Mouse (Mus musculus) limb, embryonic 14.5 days (tissue): ENCODE measurements around the gene Zscan26. TPM values are rescaled to one million over a fixed set of nuclear protein-coding genes. Genes with fewer than 3 reads are reported as not detected.
"Not testable (repeated sequence)": the region's sequence is repeated elsewhere in the genome, so short reads cannot be mapped to it uniquely, and the experiment has no call there.

ENCODE experiments used
- ATAC-seq: fragments of 200-750 bp; cut with Nextera tagmentation; 2 replicates; pipeline ENCODE4 v1.8.0; 2017; ENCODE audit warnings: low read depth, moderate number of reproducible peaks, moderate TSS enrichment; ENCODE audit not compliant: low FRiP score
- DNase-seq: peaks from one replicate; pipeline ENCODE4 v3.0.0-alpha.2; 2015; ENCODE audit warnings: low spot score
- H3K27ac ChIP-seq: fragments of 300-500 bp; sonication (generic); replicated peaks from 2 replicates; pipeline ENCODE4 v1.5.1; 2014; ENCODE audit warnings: low read depth, mild to moderate bottlenecking, low read length, moderate library complexity, mixed read lengths
- H3K27me3 ChIP-seq: fragments of 300-500 bp; sonication (generic); 2 replicates; pipeline ENCODE4 v1.6.1; 2014; ENCODE audit warnings: low read length, mixed read lengths; ENCODE audit not compliant: control insufficient read depth, insufficient read depth
- H3K36me3 ChIP-seq: fragments of 300-500 bp; sonication (generic); 2 replicates; pipeline ENCODE4 v1.6.1; 2014; ENCODE audit warnings: mild to moderate bottlenecking, low read length, moderate library complexity, mixed read lengths; ENCODE audit not compliant: control insufficient read depth, insufficient read depth
- H3K4me1 ChIP-seq: fragments of 300-500 bp; sonication (generic); 2 replicates; pipeline ENCODE4 v1.6.1; 2014; ENCODE audit warnings: antibody characterized with exemption, low read length, mixed read lengths; ENCODE audit not compliant: control insufficient read depth, insufficient read depth
- H3K4me2 ChIP-seq: fragments of 300-500 bp; sonication (generic); replicated peaks from 2 replicates; pipeline ENCODE4 v1.6.1; 2014; ENCODE audit warnings: low read depth, mild to moderate bottlenecking, low read length, moderate library complexity; ENCODE audit not compliant: severe bottlenecking
- H3K4me3 ChIP-seq: fragments of 300-500 bp; sonication (generic); replicated peaks from 2 replicates; pipeline ENCODE4 v1.5.1; 2014; ENCODE audit warnings: low read length
- H3K9ac ChIP-seq: fragments of 300-500 bp; sonication (generic); 2 replicates; pipeline ENCODE4 v1.6.1; 2014; ENCODE audit warnings: mild to moderate bottlenecking, low read depth, low read length, moderate library complexity; ENCODE audit not compliant: severe bottlenecking
- H3K9me3 ChIP-seq: fragments of 300-500 bp; sonication (generic); 2 replicates; pipeline ENCODE4 v1.6.1; 2016; ENCODE audit warnings: low read length; ENCODE audit not compliant: control insufficient read depth
- POLR2A ChIP-seq: fragments of 200-500 bp; IDR thresholded peaks from 2 replicates; pipeline ENCODE4 v1.8.0; 2012; ENCODE audit warnings: inconsistent platforms, mild to moderate bottlenecking, moderate library complexity, borderline replicate concordance; ENCODE audit not compliant: insufficient read depth, insufficient read length; ENCODE audit errors: extremely low read depth
- WGBS: fragments of 180-500 bp; shearing (Covaris S2); extraction: QIAGEN DNeasy Blood & Tissue Kit; methylation state at CpG from one replicate; pipeline ENCODE4 v1.1.7; 2014; 5-methylcytosine and 5-hydroxymethylcytosine counted together
- polyA plus RNA-seq, 2 experiments: library from polyadenylated mRNA; depleted of rRNA in 1 of 2; stranded (reverse) in 1 of 2; unstranded in 1 of 2; fragments of >200 nt; fragmentation: Nextera tagmentation in 1 of 2; extraction: Ambion mirVana in 1 of 2; gene quantifications; 2 replicates each; pipeline versions ENCODE4 v1.2.1 to v1.2.3; 2012 to 2014

The Zscan26 gene
- polyA plus RNA-seq, 2 experiments: 17.7 to 52.4 TPM

DNA sequence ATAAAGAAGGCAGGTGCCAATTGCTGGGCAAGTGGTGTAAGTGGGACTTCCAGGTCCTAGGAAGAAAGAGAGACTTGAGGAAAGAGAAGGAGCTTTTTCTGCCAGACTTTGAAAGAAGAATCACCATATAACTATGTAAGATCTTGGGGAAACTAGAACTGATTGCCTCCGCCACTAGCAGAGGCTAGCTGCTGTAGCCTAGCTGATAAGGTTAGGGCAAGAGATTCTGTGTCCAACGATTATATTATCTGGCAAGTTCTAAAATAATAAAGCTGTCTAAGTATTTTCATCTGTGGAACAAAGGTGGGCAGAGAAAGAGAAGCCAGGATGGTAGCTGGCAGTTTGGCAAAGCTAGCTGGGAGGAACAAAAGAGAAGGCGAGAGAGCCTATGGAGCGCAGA lies 18.9 kb upstream of the Zscan26 start:
- H3K36me3 ChIP-seq: no peaks in the 10 kb centered on the region
- H3K27ac ChIP-seq: no peak overlapping the region
- 0 out of 2 replicates have a peak, but pooled peaks cover under 1% of the 10 kb centered on the region for H3K27me3 ChIP-seq
- WGBS: 33% methylated on average over 4 of the region's 4 CpGs
- peaks cover under 1% of the 10 kb centered on the region; the same call in 1 of the 2 replicates for H3K9me3 ChIP-seq
- ATAC-seq (no peak), DNase-seq (no peak)
- no peaks in the 10 kb centered on the region for H3K4me1 ChIP-seq
- H3K4me2 ChIP-seq: no peak overlapping the region
- H3K4me3 ChIP-seq: no peak overlapping the region
- H3K9ac ChIP-seq: no peak overlapping the region
- TF ChIP-seq POLR2A: no peak

DNA sequence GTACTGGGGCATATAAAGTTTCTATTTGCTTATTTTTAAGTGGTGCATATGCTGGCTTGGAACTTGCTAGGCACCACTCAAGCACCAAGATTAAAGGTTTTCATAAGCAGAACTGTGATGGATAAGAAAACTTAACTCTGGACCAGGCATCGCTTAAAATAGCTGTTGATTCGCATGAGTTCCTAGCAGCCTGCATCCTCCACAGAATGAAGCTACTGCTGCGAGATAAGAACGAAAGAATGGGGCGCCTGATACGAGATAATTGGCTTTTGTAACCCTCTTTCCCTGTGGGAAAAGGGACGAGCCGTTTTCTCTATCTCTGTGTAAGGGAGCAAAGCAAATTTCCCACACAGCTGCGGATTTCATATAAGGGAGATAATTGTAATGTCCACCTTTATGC lies 15.6 kb upstream of the Zscan26 start:
- no peaks in the 10 kb centered on the region for H3K4me1 ChIP-seq
- peak overlapping the region; percentile 94 for H3K4me2 ChIP-seq
- 0 out of 2 replicates have a peak, but pooled peaks cover 5% of the 10 kb centered on the region for H3K27me3 ChIP-seq
- H3K27ac ChIP-seq: no peak overlapping the region
- DNase-seq (no peak), ATAC-seq (no peak)
- no peak overlapping the region for H3K9ac ChIP-seq
- peaks cover 5% of the 10 kb centered on the region; the same call in 1 of the 2 replicates for H3K9me3 ChIP-seq
- TF ChIP-seq POLR2A: no peak
- H3K36me3 ChIP-seq: no peaks in the 10 kb centered on the region
- peak overlapping the region; percentile 60; the same call in 1 of the 2 replicates for H3K4me3 ChIP-seq
- 43% methylated on average over 9 of the region's 9 CpGs for WGBS

DNA sequence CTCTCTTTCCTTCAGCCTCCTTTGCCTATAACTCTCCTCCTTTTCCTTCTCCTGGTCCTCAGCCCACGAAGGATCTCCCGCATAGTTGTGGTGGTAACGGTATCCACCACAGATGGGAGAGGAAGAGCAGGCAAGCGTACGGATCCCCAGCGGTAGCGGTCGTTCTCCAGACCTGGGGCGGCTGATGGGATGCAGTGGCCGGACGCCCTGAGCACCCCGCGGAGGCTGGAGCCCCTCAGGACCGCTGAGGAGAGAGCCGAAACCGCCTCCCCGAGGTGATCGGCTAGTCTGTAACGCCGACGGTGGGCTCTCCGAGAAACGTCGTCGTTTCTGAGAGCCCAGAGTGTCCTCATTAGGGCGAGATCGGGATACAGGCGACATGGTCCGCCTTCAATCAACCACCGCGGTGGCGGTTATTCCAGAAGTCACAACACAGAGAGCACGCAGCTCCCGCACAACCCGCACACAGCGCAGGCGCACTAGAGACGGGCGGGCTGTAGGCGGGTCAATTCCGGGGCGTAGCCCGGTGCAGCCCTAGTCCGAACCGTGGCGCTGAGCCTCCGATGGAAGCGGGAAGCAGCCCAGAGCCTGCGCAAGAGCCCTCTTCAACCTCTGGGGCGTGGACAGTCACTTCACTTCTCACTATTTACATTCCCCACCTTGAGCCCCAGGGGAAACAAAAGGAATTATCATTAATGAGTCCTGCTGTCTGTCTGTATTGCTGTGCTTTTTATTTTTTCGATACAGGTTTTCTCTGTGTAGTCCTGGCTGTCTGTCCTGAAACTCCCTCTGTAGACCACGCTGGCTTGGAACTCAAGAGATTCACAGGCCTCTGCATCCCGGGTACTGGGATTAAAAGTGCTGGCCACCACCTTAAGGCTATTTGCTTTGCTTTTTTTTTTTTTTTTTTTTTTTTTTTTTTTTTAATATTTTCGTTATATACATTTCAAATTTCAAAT lies 14.8 kb upstream of the Zscan26 start, which contains the start of gene Nkapl:
Nkapl (minus strand) TSS at position 449 of the 959 bp plus-strand sequence.
- DNase-seq: peak; percentile 81
- peak within 1 kb of the TSS; percentile 94 for H3K4me2 ChIP-seq

DNA sequence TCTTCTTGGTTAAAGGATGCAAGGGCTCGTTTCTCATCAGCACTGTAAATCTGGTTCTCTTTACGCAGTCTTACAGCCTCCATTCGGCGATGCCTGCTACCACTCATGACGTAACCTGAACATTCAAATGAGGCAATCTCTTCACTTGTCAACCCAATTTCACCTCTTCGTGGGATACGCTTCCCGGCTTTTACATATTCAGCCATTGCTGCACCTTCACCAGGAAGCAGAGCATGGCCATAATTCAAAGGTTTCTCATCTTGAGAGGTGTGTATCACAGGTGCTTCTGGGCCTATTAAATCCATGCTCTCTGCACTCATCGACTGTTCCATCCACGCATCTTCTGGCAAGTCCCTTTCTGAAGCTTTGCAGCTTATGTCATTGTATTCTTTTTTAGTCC lies 13.8 kb upstream of the Zscan26 start:
- Histone ChIP-seq H3K4me2 (no peak overlapping the region), H3K9me3 (peaks cover 5% of the 10 kb centered on the region; the same call in 1 of the 2 replicates), H3K4me3 (no peak overlapping the region), H3K9ac (no peak overlapping the region), H3K27me3 (0 out of 2 replicates have a peak, but pooled peaks cover 5% of the 10 kb centered on the region), H3K27ac (no peak overlapping the region), H3K4me1 (no peaks in the 10 kb centered on the region), H3K36me3 (no peaks in the 10 kb centered on the region)
- DNase-seq (no peak), ATAC-seq (no peak)
- no peak for TF ChIP-seq POLR2A
- WGBS: 84% methylated on average over 10 of the region's 10 CpGs

More for the DNA sequence above, 14.8 kb upstream of the Zscan26 start, which contains the start of gene Nkapl:
- H3K27ac ChIP-seq: no peak within 1 kb of the TSS; the same call in 1 of the 2 replicates
- WGBS: 2% methylated on average over 43 of the region's 54 CpGs
- peak; percentile 98 for ATAC-seq
- no peaks in the 10 kb centered on the region for H3K36me3 ChIP-seq
- H3K4me3 ChIP-seq: peak within 1 kb of the TSS; percentile 60
- H3K9me3 ChIP-seq: peaks cover 5% of the 10 kb centered on the region; the same call in 1 of the 2 replicates
- H3K4me1 ChIP-seq: no peaks in the 10 kb centered on the region
- peak within 1 kb of the TSS; percentile 73 for H3K9ac ChIP-seq
- H3K27me3 ChIP-seq: 0 out of 2 replicates have a peak, but pooled peaks cover 5% of the 10 kb centered on the region
- TF ChIP-seq POLR2A: 0 out of 2 replicates have a peak, but pooled peaks have one; percentile 51

DNA sequence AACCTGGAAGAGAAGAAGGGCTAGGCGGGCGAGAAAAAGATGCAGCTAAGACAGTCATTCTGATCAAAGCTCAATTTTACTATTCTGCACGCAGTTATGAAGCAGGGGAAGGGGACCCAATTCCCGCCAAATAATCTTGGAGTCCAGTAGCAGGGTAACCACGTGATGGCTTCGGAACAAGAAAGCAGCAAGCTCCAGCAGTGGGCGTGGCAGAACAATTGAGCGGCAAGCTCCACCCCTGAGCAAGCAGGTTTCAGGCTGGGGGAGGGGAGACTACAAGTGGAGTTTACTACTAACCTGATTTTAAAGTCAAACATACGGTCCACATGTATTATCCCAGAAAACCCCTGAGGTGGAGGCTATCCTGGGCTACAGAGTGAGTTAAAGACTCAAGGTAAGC lies 9.0 kb upstream of the Zscan26 start:
- not testable (repeated sequence) for ATAC-seq, H3K27me3 ChIP-seq, H3K4me1 ChIP-seq, H3K4me2 ChIP-seq, H3K9me3 ChIP-seq, H3K9ac ChIP-seq, DNase-seq, H3K4me3 ChIP-seq, H3K36me3 ChIP-seq, H3K27ac ChIP-seq
- 45% methylated on average over 9 of the region's 9 CpGs for WGBS
